Mouse (Mus musculus) liver, adult (tissue): ENCODE measurements around the gene Akna.

Source experiments
- GATA4 ChIP-seq: IDR thresholded peaks from 2 replicates; pipeline ENCODE4 v1.6.1; 2014; ENCODE audit warnings: mild to moderate bottlenecking, low read length; ENCODE audit not compliant: insufficient replicate concordance

The Akna gene

DNA sequence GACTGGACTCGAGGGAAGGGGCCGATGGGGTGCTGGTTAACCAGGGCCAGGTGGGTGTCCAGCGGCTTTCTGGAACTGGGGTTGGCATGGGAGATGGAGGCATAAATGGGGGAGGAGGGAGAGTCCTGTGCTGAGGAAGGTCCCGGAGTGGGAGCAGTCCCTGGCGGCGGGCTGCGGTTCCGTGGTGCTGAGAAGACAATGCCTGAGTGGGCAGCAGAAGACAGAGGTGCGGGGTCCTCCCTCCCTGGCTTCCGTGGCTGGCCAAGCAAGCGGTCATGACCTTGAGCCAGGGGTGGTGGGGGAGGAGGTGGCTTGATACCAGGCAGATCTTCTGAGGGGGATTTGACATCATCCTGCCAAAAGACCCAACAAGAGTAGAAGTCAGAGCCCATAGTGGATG, 15.1 kb upstream of the Akna start:
- TF ChIP-seq GATA4: no peak

DNA sequence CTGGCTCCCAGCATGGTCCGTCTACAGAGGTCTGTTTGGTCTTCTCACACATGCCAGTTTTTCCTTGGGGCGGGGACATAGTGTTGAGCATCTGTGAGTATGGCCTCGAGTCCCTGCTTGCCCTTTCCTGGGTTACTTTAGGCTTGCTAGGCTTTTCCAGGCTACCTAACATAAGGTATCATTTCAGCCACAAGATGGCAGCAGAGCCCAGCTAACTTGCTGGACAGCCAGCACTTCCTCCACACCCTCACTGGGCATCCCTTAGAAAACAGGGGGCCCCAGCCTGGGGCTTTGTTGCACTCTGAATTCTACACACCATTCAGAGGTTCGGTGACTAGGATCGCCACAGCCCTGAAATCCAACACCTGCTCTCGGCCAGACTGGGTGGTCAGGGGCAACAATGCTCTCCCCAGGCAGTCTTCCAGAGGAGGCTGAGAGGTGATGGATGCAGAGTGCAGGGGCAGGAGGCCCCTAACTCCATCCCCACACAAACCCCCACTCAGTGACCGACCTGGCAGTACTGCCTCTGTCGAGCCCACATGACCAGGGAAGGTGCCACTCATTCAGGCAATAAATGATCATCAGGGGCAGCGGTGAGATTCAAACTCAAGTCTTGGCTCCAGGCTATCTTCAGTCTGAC, 14.3 kb upstream of the Akna start:
- TF ChIP-seq GATA4: no peak

DNA sequence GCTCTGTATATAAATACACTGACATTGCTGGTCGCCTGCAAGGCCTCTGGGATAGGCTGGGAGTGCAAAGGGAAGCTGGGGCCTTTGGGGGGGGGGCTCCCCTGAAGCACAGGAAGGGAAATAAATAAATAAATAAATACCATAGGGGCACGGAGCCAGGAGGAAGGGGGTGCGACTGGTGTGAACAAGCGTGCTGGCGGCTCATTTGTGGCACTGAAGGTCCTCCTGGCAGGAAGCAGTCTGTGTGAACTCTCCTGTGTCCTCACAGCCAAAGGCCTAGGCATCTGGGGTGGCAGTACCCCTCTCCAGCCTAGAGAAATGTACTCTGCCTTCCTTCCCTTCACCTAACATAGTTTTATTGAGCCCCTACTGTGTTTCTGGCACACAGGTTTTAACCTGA, 11.8 kb upstream of the Akna start:
- no peak for TF ChIP-seq GATA4

DNA sequence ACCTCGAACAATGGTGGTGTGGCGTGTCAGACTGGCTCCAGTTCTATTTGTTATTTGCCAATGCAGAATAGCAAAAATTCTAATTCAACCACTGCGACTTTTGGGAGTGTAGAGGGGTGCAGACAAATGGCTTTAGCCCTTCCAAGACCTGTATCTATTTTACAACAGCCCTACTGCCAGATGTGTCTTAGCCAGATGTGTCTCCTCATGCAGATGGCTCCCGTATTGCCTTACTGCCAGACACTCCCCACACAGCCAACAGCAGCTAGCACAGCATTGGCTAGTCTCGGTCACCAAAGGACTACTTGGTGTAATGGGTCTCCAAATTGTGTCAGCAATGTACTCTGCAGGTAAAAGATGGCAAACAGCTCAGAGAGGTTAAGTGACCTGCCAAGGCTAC, 8.1 kb upstream of the Akna start:
- no peak for TF ChIP-seq GATA4

DNA sequence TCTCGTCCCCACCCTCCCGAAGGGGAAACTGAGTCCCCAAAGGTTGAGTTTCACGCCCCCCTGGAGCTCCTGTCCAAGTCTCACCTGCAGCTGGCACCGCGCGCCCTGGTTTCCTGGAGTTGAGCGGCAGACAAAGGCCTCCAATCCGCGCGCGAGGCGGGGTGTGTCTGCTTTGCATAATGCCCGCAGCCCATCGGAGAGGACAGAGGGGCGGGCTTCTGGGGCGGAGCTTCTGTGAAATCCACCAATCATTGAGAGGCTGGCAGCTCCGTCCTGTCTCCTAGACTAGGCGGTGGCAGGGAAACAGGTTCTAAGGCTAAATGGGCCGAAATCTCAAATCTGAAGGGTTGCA, 7.4 kb upstream of the Akna start:
- no peak for TF ChIP-seq GATA4

DNA sequence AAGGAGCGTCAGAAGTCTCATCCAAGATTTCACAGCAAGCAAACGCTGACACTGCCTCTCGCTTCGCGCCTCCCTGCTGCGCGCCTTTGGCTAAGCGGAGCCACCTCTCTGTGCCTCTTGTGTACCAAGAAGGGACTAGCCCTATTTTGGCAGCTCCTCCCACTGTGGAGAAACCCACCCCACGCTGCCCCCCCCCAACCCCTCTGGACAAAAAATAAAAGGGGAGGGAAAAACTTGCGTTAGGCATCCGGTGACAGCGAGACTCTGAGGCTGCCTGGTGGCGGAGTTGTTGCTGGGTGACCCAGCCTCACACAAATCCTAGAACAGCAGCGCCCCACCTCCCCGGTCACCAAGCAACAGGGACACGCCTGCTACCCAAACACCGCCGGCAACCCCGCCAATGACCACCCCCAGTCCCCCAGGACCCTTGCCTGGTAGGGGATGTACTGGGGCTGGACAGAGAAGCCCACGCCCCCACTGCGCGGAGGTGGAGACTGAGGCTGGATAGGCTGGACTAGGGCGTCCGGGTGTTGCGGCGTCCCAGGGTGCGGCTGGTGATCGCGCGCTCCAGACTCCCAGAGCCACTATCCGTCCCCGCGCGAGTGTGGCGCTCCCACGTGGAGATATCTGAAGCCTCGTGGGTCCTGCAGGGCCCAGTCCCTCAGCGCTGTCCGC, 6.9 kb upstream of the Akna start:
- TF ChIP-seq GATA4: no peak

DNA sequence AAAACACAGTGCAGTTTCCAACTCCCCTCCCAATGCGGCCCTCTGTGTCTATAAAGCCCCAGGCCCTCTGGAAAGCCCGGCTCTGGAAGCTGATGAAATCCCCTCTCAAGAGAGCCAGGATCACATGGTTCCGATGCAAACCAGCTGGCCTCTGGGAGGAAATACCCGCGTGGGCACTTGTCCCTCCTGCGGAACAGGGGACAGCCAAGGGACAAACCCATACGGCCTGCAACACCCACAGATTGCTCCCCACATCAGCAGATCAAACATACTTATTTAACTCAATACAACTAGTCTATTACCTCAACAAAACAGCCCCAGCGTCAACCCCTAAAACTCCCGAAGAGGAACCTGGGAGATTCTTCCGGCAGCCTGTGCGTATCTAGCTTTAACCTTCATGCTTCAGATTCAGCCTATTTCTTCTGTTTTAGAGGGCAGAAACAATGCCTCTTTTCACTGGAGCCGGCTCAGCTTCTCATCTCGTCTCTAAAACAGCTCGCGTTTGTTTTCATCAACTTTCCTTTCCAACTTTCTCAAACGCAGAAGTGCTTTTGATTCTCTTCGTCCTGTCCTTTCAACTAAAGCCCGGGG, 6.3 kb upstream of the Akna start:
- no peak for TF ChIP-seq GATA4

DNA sequence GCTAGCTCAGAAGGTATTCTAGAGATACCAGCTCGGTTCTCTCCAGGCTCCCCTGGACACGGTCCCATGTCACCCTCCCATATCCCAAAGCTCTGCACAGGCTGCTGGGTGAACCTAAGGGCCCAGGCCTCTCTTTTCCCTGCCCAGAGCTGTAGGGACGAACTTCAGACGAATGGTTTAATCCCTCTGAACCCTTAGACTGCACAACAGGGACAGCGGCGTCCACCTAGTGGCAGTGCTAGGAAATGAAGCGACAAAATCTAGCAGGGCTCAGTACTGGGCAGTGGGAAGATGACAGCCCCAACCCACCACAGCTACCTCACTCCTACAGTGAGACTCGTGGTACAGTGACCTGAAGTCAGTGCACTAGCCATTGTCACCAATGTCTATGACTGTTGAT, 5.5 kb upstream of the Akna start:
- TF ChIP-seq GATA4: no peak

DNA sequence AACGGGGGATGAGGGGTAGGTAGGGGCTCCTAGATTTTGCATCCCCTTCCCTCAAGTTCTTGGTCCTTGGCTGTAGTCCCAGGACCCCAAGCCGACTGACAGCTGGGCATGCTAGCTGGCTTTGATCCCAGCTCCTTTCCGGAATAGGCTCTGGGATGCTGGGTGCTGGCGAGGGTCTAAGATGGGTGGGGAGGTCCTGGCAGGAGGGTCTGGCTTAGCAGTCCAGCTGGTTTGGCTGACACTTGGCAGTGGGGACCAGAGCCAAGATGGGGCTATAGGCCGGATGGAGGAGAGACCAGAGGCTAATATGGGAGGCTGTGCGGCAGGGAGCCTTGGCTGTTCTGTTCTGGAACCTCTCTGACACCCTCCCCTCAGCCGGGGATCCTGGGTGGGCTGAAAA, 5.1 kb upstream of the Akna start:
- no peak for TF ChIP-seq GATA4

DNA sequence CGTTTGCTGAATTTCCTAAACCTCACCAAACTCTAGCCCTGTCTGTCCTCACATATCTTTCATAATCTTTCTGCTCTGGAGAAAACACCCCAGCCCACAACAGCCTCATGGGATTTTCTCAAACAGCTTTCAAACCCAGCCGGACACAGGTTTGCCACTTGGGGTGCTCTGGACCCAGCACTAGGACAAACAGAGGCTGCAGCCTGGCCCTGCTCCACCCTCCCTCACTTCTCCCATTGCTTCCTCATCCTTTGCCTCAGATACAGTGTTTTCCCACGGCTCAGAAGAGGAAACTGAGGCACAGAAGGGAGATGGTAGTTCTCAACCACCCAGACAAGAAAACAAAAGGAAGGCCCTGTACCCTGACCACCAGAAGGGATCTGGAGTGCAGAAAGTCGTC, 2.5 kb upstream of the Akna start:
- no peak for TF ChIP-seq GATA4

DNA sequence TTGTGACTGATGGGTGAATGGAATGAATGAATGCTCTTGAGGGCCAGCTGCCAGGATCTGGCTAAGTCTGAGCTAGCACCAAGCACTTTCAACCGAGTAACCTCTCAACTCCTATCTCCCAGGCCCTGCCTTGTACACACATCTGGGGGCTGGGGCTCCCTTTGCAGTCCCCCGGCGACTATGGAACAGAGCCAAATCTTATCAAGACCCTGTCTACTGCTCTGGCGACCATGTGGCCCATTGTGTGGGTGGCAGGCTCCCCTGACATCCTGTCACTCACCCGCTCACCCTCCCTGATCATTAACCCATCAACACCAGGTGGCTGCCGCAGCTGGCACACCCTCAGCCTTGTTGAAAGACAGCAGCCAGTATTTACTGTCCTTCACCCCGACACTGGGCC, 1.9 kb upstream of the Akna start:
- TF ChIP-seq GATA4: no peak

DNA sequence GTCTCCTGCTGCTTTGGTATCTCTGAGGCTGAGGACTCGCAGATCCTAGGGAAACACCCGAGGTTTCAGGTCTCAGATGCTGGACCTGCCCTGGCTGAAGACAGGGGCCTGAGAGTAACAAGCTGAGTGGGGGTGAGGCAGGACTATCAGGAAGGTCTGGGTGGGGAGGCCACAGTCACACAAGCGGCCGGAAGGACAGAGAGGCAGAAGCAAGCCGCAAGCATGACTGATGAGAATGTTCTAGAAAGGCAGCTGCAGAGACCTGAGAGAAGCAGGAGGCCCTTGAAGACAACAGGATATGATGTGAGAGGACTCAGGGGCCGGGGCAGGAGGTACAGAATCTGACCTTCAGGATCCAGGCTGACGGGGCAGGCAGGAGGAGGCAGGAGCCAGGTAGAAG, 1.1 kb upstream of the Akna start:
- no peak for TF ChIP-seq GATA4

DNA sequence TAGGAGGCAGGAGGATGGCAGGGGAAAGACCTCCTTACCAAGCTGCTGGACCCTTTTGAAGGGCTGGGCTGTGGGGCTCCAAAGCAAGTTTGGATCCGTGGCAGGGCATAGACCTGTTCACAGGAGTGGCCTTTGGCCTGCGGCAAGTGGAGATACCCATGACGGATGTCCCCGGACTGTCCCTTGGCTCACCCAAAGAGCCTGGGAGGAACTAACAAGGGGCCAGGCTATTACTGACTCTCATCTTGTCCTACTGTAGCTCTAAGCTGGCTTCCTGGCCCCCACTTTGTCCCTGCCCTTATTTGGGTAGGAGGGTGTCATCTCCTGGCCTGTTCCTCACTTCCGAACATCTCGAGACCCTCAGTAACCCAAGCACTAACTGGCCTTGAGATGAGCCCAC, 596 bp downstream of the Akna start:
- TF ChIP-seq GATA4: no peak

DNA sequence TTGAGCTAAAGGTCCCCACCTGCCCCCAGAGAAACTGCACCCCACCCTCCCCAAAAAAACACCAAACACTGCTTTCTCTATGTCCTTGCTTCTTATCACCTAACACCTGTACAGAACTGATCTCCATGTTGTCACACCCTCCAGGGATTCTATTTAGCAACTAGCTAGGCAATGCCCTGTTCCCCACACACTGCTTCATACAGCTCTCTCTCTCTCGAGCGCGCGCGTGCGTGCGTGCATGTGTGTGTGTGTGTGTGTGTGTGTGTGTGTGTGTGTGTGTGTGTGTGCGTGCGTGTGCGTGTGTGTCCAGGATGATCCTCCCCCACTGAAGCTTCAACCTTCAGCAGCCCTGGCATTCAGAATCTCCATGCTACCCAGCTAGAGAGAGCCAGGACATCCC, 1.1 kb downstream of the Akna start:
- TF ChIP-seq GATA4: no peak

DNA sequence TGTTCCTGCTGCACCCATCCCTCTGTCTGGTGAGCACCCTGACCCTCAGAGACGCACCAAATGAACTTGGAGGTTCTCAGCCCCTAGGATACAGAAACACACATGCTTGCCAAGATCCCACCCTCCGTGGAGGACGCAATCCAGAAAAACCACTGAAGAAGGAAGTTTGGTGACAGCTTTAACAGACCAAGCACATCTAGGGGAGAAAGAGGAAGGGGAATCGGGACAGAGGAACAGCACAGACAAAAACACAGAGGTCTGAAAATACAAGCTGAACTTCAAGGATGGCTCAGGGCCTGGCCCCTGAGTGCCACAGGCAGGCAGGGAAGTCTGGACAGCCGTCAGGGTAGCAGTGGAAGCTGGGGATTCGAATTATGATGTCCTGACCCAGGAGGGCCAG, 1.5 kb downstream of the Akna start:
- no peak for TF ChIP-seq GATA4

DNA sequence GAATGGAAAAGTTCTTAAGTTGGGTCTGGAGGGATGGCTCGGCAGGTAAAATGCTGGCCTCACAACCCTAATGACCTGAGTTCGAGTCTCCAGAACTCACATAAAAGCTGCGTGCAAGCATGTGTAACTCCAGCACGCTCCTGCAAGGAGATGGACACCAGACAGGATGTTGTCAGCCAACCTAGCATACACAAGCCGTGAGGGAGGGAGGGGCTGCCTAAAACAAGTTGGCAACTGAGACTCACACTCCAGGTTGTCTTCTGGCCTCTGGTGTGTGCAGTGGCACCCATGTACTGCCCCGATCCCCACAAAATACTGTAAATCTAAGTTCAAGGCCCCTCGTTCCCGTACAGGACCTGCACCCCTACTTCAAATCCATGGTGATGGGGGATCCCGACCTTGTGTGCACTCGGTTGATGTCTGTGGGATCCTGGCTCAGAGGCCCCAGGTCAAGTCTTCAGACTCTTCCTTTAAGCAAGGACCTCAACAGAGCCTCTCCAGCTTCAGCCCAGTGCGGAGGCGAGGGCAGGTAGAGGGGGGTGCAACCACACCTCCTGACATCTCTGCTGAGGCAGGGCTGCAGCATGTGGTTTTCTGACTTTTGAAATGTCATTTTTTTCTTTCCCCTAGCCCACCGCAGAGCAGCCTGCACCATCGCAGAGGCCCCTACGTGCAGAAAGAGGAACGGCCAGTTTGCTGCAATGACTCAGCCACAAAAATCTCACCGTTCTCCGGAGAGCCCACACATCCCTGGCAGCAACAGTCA, 2.4 kb downstream of the Akna start:
- no peak for TF ChIP-seq GATA4

DNA sequence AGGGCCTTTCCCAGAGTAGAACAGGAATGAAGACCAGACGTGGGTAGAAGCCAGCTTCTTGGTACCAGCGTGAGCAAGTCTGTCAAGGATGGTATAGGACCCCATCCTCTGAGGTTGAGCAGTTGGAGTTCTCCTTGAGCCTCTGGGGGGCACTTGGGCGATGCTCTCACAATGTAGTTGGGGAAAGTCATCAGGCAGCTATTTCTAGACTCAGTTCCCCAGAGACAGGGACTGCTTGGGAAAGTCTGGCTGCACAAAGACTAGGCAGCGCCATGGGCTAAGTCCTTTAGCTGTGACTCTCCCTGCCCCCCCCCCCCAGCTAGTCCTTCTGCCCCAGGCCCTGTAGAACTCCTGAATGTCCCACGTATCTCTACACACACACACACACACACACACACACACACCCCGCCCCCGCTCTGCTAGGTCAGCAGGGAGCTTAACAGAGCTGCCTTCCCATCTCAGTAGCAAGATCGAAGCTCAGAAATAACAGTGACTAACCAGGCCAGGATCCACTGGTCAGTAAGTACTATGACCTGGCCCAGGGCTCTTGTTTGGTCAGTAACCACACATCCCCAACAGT, 3.4 kb downstream of the Akna start:
- TF ChIP-seq GATA4: no peak
